Mouse (Mus musculus): ENCODE measurements around the gene Hes1. TPM values are rescaled to one million over a fixed set of nuclear protein-coding genes. Genes with fewer than 3 reads are reported as not detected.
A peak's percentile ranks its signal among the peaks of the same experiment; 100 is the strongest.

Hes1 gene
- total and polyA plus RNA-seq, 3 experiments: 16.2 to 44.6 (median 21.4) TPM

GRCm38 (mm10) chr16:30070771-30071191 lies 6.6 kb downstream of the Hes1 start:
- WGBS: 9% methylated on average over 12 of the region's 12 CpGs
- Histone ChIP-seq H3K4me3 (peak overlapping the region; percentile 34), H3K79me2 (replicated peaks; ENCODE audit: control insufficient read depth, insufficient read depth, low read length) (no peaks in the 10 kb centered on the region), H3K36me3 (ENCODE audit: control insufficient read depth, insufficient read depth, low read length) (peaks cover 3% of the 10 kb centered on the region; the same call in 1 of the 2 replicates), H3K27ac (peak overlapping the region; percentile 92), H3K9ac (ENCODE audit: low read depth, low read length) (peak overlapping the region; percentile 78), H3K4me1 (ENCODE audit: control insufficient read depth, insufficient read depth, low read length) (peaks cover 6% of the 10 kb centered on the region), H3K27me3 (ENCODE audit: control insufficient read depth, insufficient read depth, low read length) (no peaks in the 10 kb centered on the region)
- intact Hi-C loops (cut with DNase I): loop anchor here (1.0 kb wide), 1 partner anchor 118 kb away; no protein-coding TSS in a partner anchor
- peak; percentile 31 for TF ChIP-seq CTCF (IDR thresholded peaks at IDR 0.05)
- TF ChIP-seq POLR2A (IDR thresholded peaks at IDR 0.05; ENCODE audit: insufficient read depth, low read depth, low read length): no peak
- TF ChIP-seq EP300 (IDR thresholded peaks at IDR 0.05; ENCODE audit: insufficient read depth, low read depth, low read length): no peak
- DNase-seq: no peak

GRCm38 (mm10) chr16:30073317-30073716 lies 9.1 kb downstream of the Hes1 start:
- DNase-seq: no peak
- intact Hi-C loops (cut with DNase I): no loop called here
- 98% methylated on average over 1 of the region's 1 CpGs for WGBS
- Histone ChIP-seq H3K36me3 (ENCODE audit: control insufficient read depth, insufficient read depth, low read length) (no peaks in the 10 kb centered on the region), H3K79me2 (replicated peaks; ENCODE audit: control insufficient read depth, insufficient read depth, low read length) (no peaks in the 10 kb centered on the region), H3K27ac (no peak overlapping the region), H3K27me3 (ENCODE audit: control insufficient read depth, insufficient read depth, low read length) (no peaks in the 10 kb centered on the region), H3K9ac (ENCODE audit: low read depth, low read length) (no peak overlapping the region), H3K4me1 (ENCODE audit: control insufficient read depth, insufficient read depth, low read length) (peaks cover 2% of the 10 kb centered on the region; the same call in 1 of the 2 replicates), H3K4me3 (no peak overlapping the region)
- no peak for TF ChIP-seq CTCF (IDR thresholded peaks at IDR 0.05)
- no peak for TF ChIP-seq EP300 (IDR thresholded peaks at IDR 0.05; ENCODE audit: insufficient read depth, low read depth, low read length)
- no peak for TF ChIP-seq POLR2A (IDR thresholded peaks at IDR 0.05; ENCODE audit: insufficient read depth, low read depth, low read length)

DNA sequence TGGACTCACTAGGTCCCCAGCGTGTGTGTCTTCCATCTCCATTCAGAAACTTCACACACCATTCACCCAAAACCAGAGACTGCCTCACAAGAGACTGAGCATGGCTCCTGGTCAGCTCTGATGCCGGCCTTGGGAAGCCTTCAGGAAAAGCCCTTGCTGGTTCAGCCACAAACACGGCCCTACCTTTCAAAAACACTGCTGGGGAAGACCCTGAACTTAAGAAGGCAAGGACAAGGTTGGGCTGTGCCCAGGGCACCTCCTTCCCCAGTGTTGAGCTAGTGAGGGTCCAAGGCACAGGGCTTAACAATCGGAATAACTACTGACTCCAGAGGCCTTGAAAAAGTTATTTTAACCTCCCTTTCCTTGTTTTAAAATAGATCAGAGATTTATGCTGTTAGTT lies 17.3 kb downstream of the Hes1 start:
- intact Hi-C loops (cut with DNase I): no loop called here
- WGBS: 64% methylated on average over 4 of the region's 4 CpGs
- no peaks in the 10 kb centered on the region for H3K27me3 ChIP-seq (ENCODE audit: control insufficient read depth, insufficient read depth, low read length)
- H3K27ac ChIP-seq: no peak overlapping the region
- H3K79me2 ChIP-seq (replicated peaks; ENCODE audit: control insufficient read depth, insufficient read depth, low read length): no peaks in the 10 kb centered on the region
- TF ChIP-seq POLR2A (IDR thresholded peaks at IDR 0.05; ENCODE audit: insufficient read depth, low read depth, low read length) (no peak), EP300 (IDR thresholded peaks at IDR 0.05; ENCODE audit: insufficient read depth, low read depth, low read length) (no peak), CTCF (IDR thresholded peaks at IDR 0.05) (no peak)
- no peak for DNase-seq
- no peak overlapping the region for H3K9ac ChIP-seq (ENCODE audit: low read depth, low read length)
- no peaks in the 10 kb centered on the region for H3K36me3 ChIP-seq (ENCODE audit: control insufficient read depth, insufficient read depth, low read length)
- H3K4me3 ChIP-seq: no peak overlapping the region
- peaks cover 1% of the 10 kb centered on the region; the same call in 1 of the 2 replicates for H3K4me1 ChIP-seq (ENCODE audit: control insufficient read depth, insufficient read depth, low read length)

DNA sequence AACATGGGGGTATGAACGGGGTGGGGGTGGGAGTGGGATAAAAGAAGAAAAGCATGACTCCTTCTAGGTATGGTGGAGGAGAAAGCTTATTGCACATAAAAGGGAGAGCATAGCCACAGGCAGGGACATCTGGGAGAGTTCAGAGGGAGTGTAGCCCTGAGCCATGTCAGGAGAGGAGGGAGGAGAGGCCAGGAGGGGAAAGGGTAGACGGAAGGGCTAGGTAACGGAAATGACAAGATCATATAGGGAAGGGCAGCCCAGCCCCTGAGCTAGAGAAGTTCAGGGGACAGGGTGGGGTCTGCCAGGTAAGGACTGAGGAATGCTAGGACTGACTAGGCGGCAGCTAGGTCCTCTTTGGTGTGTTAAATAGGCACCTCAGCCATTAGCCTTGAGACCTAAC lies 17.8 kb downstream of the Hes1 start:
- H3K4me3 ChIP-seq: no peak overlapping the region
- H3K27me3 ChIP-seq (ENCODE audit: control insufficient read depth, insufficient read depth, low read length): no peaks in the 10 kb centered on the region
- WGBS: 93% methylated on average over 4 of the region's 4 CpGs
- H3K36me3 ChIP-seq (ENCODE audit: control insufficient read depth, insufficient read depth, low read length): no peaks in the 10 kb centered on the region
- no peak for TF ChIP-seq CTCF (IDR thresholded peaks at IDR 0.05)
- H3K9ac ChIP-seq (ENCODE audit: low read depth, low read length): no peak overlapping the region
- intact Hi-C loops (cut with DNase I): no loop called here
- peaks cover 1% of the 10 kb centered on the region; the same call in 1 of the 2 replicates for H3K4me1 ChIP-seq (ENCODE audit: control insufficient read depth, insufficient read depth, low read length)
- no peaks in the 10 kb centered on the region for H3K79me2 ChIP-seq (replicated peaks; ENCODE audit: control insufficient read depth, insufficient read depth, low read length)
- no peak for DNase-seq
- no peak overlapping the region for H3K27ac ChIP-seq

- intact Hi-C loops (cut with DNase I): no loop called here
- TF ChIP-seq POLR2A (IDR thresholded peaks at IDR 0.05; ENCODE audit: insufficient read depth, low read depth, low read length) (no peak), CTCF (IDR thresholded peaks at IDR 0.05) (no peak), EP300 (IDR thresholded peaks at IDR 0.05; ENCODE audit: insufficient read depth, low read depth, low read length) (no peak)
- DNase-seq: no peak
- H3K27ac ChIP-seq: no peak overlapping the region
- no peaks in the 10 kb centered on the region for H3K36me3 ChIP-seq (ENCODE audit: control insufficient read depth, insufficient read depth, low read length)
- H3K4me1 ChIP-seq (ENCODE audit: control insufficient read depth, insufficient read depth, low read length): peaks cover 1% of the 10 kb centered on the region; the same call in 1 of the 2 replicates
- H3K79me2 ChIP-seq (replicated peaks; ENCODE audit: control insufficient read depth, insufficient read depth, low read length): no peaks in the 10 kb centered on the region
- 94% methylated on average over 8 of the region's 8 CpGs for WGBS
- H3K27me3 ChIP-seq (ENCODE audit: control insufficient read depth, insufficient read depth, low read length): no peaks in the 10 kb centered on the region
- H3K9ac ChIP-seq (ENCODE audit: low read depth, low read length): no peak overlapping the region
- no peak overlapping the region for H3K4me3 ChIP-seq
Observed at GRCm38 (mm10) chr16:30082965-30083364, 18.8 kb downstream of the Hes1 start.

GRCm38 (mm10) chr16:30083536-30083935 lies 19.4 kb downstream of the Hes1 start:
- TF ChIP-seq POLR2A (IDR thresholded peaks at IDR 0.05; ENCODE audit: insufficient read depth, low read depth, low read length) (no peak), CTCF (IDR thresholded peaks at IDR 0.05) (no peak), EP300 (IDR thresholded peaks at IDR 0.05; ENCODE audit: insufficient read depth, low read depth, low read length) (no peak)
- Histone ChIP-seq H3K4me3 (no peak overlapping the region), H3K79me2 (replicated peaks; ENCODE audit: control insufficient read depth, insufficient read depth, low read length) (no peaks in the 10 kb centered on the region), H3K36me3 (ENCODE audit: control insufficient read depth, insufficient read depth, low read length) (no peaks in the 10 kb centered on the region), H3K9ac (ENCODE audit: low read depth, low read length) (no peak overlapping the region), H3K27me3 (ENCODE audit: control insufficient read depth, insufficient read depth, low read length) (no peaks in the 10 kb centered on the region), H3K4me1 (ENCODE audit: control insufficient read depth, insufficient read depth, low read length) (peaks cover 1% of the 10 kb centered on the region; the same call in 1 of the 2 replicates), H3K27ac (no peak overlapping the region)
- DNase-seq: no peak
- intact Hi-C loops (cut with DNase I): no loop called here
- WGBS: 46% methylated on average over 3 of the region's 3 CpGs
